Mouse (Mus musculus): Measurements from ENCODE around the gene Lrrc28.

Lrrc28 gene

DNA sequence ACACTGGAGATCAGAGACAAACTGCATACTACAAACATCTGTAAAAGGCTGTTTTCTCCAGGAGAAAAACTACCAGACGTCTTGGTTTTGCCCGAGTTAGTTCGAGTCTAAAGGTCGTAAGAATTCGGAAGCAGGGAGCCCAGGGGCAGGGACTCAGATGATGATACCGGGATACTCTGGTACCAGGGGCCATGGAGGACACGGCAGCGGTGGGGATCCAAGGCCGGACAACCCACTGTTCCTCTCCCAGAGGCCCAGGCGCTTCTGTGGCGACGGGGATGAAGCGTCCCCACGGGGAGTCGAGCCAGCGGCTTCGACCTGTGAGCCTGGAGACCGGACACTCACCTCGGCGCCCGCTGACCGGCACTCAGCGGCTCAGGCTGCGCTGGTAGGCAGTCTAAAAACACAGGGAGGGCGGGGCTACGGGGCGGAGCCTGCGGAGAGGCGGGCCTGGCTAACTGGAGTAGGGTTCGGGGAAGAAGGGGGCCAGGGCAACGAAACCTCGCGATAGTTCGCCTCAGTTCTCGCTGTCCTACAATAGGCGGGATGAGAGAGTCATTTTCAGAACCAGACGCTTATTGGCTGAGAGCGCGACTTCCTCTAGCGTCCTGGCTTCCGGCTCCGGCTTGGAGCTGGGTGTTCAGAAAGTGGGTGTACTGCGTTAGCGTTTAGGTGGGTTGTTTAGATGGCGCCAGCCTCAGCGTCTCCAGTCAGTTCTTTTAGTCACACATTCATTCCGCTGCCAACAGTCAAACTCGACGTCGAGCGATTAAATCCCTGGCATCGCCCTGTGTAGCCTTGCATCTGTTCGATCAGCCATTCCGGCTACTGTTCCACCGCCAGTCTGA, at the start of gene Lrrc28:
Gene Lrrc28 (minus strand): TSS at position 436 of the 848 bp plus-strand sequence.
- DNase-seq (ENCODE audit: low read depth, low spot score): peak; percentile 97

GRCm38 (mm10) chr7:67692791-67693538, 47.9 kb upstream of the Lrrc28 start:
- DNase-seq (ENCODE audit: low read depth, low spot score): no peak

GRCm38 (mm10) chr7:67692141-67692540, 47.1 kb upstream of the Lrrc28 start:
- DNase-seq (ENCODE audit: low read depth, low spot score): no peak

- no peak for DNase-seq (ENCODE audit: low read depth, low spot score)
Measured at GRCm38 (mm10) chr7:67691036-67691435, 46.0 kb upstream of the Lrrc28 start.

GRCm38 (mm10) chr7:67689793-67690192, 44.7 kb upstream of the Lrrc28 start:
- no peak for DNase-seq (ENCODE audit: low read depth, low spot score)

GRCm38 (mm10) chr7:67688281-67688680, 43.2 kb upstream of the Lrrc28 start:
- DNase-seq (ENCODE audit: low read depth, low spot score): no peak

- no peak for DNase-seq (ENCODE audit: low read depth, low spot score)
Measured at GRCm38 (mm10) chr7:67686545-67686944, 41.5 kb upstream of the Lrrc28 start.

GRCm38 (mm10) chr7:67683006-67683405, 37.9 kb upstream of the Lrrc28 start:
- no peak for DNase-seq (ENCODE audit: low read depth, low spot score)

DNA sequence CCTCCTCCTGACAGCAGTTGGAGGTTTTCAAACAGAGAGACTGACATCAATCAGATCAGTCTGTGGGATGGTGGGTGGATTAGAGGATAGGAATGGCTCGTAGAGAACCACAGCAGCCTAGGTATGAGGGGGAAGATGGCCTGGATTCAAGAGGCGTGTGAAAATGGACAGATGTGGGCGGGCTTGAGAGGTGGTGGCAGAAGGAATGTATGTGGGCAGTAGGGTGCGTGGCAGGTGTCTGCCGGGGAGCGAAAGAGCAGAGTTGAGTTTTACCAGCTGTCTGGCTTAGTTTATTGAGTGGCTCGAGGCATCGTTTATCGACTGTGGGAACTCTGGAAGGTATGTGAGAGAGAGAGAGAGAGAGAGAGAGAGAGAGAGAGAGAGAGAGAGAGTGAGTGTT, 36.0 kb upstream of the Lrrc28 start:
- DNase-seq (ENCODE audit: low read depth, low spot score): no peak

DNA sequence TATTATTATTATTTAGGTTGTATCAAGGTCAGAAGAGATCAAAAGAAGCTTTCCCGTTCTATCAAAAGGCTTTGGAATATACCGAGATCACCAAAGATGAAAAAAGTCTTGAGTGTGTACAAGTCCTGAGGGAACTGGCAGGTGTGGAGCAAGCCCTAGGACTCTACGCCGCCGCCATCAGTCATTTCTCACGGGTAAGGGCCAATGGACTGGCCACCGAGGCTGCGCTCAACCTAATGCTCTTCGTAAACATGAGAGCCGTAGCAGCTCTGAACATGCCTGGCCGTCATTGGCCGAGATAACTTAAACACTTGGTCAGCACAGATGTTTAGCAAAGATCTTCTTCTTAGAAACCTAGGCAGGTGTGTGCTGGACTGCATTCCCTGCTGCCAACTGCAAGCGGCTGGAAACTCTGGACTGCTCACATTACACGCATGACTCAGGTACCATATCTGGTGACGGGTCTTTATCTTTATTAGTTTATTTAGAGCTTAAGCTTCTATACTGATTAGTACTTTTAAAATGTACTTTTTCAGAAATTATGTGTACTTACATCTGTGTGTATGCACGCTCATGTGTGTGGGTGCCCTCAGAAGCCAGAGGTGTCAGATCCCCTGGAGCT, 33.9 kb upstream of the Lrrc28 start:
- no peak for DNase-seq (ENCODE audit: low read depth, low spot score)

DNA sequence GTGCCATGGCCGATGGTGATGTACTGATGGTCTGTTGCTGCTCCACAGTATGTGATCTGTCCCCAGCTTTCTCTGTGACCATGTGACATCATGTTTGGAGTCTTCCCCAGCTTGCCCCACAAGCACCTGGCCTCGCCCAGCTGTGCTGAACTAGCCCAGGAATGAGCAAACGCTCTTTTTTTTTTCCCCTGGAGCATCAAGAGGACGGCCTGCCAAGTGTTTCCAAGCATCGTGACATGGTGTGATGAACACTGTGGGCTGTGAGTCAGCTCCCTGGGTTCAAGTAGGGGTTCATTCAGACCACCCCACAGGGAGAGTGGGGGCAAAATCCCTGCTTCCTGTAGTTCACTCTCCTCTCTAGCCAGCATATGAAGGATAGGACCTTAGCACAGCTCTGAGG, 28.6 kb upstream of the Lrrc28 start:
- no peak for DNase-seq (ENCODE audit: low read depth, low spot score)

DNA sequence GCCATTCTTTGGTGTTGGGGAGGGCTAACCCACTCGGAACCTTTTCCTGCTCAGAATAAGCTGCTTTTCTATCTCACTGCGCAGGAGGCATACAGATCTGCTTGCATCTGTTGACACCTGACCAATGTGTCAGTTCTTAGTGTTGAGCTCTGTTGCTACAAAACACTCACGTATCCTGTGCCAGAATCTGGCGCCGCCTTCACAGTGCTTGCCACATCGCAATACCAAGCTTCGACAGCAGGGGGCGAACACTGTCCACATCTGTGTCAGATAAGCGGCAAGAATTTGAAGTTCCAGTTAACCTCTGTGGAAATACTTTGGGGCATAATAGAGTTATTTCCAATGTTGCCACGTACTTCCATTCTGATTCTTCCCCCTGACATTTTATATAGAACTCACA, 27.6 kb upstream of the Lrrc28 start:
- peak; percentile 38 for DNase-seq (ENCODE audit: low read depth, low spot score)

- DNase-seq (ENCODE audit: low read depth, low spot score): no peak
Measured at GRCm38 (mm10) chr7:67670965-67671364, 25.9 kb upstream of the Lrrc28 start.

GRCm38 (mm10) chr7:67663981-67664694, 19.1 kb upstream of the Lrrc28 start:
- DNase-seq (ENCODE audit: low read depth, low spot score): no peak

- DNase-seq (ENCODE audit: low read depth, low spot score): no peak
Measured at GRCm38 (mm10) chr7:67662424-67662823, 17.4 kb upstream of the Lrrc28 start.

DNA sequence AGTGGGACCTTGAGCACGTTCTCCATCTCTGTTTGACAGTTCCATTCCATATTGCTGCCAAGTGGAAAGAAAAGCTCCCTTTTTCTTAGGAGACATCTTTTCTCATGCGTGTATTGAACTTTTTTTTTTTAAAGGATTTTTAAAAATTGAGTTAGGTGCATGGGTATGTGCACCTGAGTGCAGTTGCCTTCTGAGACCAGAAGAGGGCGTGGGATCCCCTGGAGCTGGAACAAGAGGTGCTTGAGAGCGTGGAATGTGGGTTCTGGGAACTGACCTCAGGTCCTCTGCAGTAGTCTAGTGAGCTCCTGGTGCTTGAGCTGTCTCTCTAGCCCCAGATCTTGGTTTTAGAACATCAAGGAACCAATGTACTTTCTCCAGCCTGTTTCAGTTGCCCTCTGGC, 13.0 kb upstream of the Lrrc28 start:
- no peak for DNase-seq (ENCODE audit: low read depth, low spot score)

DNA sequence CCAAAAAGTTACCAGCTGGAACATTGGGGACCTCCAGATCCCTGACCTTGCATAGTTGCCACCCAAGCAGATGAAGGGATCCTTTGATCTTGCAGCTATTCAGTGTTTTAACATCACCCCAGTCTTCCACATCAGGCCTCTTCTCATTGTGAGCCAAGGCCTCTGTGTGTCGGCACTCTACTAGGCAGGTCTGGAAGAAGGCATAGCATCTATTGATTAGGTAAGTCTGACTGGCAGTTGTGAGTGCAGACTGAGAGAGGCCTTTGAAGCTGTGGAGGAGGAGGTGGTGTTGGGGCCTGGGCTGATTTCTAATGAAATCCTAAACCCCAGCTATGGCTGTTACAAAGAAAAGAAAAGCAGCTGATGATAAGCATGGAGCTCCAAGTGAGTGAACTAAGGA, 10.1 kb upstream of the Lrrc28 start:
- DNase-seq (ENCODE audit: low read depth, low spot score): no peak

- DNase-seq (ENCODE audit: low read depth, low spot score): no peak
Measured at GRCm38 (mm10) chr7:67654668-67655067, 9.6 kb upstream of the Lrrc28 start.

DNA sequence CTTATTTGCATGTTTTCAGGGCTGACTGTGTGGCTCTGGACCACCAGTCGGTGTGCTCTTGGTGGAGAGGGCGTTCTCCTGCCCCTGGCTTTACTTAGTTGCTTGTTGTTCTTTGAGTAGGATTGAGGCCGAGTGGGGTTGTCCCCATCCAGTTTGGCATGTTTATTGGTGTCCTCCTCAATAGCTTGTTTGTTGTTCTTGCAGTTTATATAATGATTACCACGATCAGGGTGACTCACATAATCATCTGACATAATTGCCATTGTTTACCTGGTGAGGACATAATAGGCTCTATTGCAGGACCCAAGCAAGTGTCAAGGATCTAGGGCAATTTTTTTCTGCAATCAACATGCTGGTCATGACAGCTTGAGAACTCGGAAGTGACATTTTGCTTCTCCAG, 7.1 kb upstream of the Lrrc28 start:
- no peak for DNase-seq (ENCODE audit: low read depth, low spot score)

- DNase-seq (ENCODE audit: low read depth, low spot score): no peak
Measured at GRCm38 (mm10) chr7:67648376-67648775, 3.3 kb upstream of the Lrrc28 start.

DNA sequence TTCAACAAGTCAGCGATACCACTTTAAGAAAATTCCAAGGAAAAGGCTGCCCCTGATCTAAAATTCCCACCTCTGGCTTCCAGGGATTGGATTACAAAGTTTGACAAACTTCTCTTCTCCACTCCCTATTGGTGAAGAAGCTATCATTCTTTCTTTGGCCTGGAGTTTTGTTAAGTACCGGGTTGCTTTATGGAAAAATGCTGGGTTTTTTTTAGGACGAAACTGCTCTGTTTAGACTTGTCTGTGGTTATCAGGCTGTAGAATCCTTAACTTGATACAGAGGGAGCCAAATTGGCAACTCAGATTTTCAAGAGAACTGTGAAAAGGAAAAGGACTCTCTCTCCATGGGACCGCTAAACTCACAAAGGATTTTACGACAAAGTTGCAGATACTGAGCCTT, 2.2 kb upstream of the Lrrc28 start, which contains the start of gene Ttc23:
Gene Ttc23 (plus strand): TSS at position 134 of the 400 bp plus-strand sequence.
- DNase-seq (ENCODE audit: low read depth, low spot score): no peak

DNA sequence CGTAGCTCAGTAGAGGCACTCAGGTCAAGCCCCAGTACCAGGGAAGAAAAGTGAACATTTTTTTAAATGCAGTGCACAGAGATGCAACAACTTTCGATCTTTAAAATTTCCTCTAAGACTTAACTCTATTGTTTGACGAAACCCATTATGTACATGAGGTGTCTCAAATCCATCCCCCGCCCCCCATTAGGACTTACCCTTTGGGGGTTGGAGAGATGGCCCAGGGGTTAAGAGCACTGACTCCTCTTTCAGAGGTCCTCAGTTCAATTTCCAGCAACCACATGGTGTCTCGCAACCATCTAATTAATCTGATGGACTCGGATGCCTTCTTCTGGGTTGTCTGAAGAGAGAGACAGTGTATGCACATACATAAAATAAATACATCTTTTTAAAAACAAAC, 1.1 kb upstream of the Lrrc28 start:
- no peak for DNase-seq (ENCODE audit: low read depth, low spot score)
